Mouse (Mus musculus): ENCODE data around the gene Rnf115. TPM values are rescaled to one million over a fixed set of nuclear protein-coding genes. Genes with fewer than 3 reads are reported as not detected.
A peak's percentile ranks its signal among the peaks of the same experiment; 100 is the strongest.
"Not testable (repeated sequence)": the region's sequence is repeated elsewhere in the genome, so short reads cannot be mapped to it uniquely, and the experiment has no call there.

The Rnf115 gene
- total RNA-seq, 4 experiments from 2014 or later, result 21.5 to 32.5 (median 27.8) TPM

DNA sequence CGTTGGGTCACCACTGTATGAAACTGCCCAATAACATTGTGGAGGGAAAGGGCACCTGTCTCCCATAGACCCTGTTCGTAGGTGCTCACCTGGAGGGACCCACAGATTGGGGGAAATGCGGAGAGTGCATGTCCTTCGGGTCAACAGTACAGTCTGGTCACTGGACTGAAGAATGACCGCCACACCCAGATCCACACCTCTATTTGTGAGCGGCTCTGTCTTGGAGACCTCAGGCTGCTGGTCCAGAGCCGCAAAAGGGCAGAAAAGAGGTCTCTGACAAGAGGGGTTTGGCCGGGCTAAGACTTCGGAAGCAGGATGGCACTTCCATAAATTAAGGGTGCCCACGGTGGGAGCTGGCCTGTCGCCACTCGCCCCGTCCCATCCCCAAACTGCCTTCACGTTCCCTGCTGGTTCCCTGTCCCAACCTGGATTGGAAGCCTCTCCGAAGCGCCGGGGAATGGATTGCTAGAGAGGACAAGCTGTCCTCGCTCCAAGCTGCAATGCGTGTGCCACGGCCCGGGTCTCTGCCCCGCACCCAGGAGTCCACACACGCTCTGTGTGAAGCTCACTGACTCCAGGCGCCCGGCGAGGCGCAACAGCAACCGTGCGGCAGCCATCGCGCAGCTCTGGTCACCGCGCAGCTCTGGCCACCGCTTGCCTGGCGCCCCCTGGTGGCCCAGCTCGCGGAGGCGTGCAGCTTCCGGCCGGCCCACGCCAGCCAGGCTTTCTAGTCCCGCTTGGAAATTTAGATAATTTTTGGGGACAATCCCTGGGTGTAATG is 19.4 kb upstream of the Rnf115 start, which contains the start of gene Nudt17:
Gene Nudt17, minus strand, starts transcription at position 660 of the 781 bp plus-strand sequence.
- DNase-seq (ENCODE audit: low spot score), result peak; percentile 78

DNA sequence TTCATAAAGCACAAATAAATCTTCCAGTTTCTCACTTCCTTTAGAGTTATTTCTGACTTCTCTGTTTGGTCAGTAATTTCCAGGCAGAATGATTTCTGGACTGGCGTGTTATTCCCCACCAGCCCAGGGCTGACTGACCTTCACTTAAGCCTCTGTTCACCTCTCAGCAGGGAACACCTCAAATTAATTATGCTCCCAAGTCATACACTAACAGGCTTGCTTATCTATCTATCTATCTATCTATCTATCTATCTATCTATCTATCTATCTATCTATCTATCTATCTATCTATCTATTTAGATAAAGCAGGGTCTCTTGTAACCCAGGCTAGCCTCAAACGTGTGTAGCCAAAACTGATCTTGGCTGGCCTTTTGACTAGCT is 18.8 kb upstream of the Rnf115 start:
- no peak for DNase-seq (ENCODE audit: low spot score)

DNA sequence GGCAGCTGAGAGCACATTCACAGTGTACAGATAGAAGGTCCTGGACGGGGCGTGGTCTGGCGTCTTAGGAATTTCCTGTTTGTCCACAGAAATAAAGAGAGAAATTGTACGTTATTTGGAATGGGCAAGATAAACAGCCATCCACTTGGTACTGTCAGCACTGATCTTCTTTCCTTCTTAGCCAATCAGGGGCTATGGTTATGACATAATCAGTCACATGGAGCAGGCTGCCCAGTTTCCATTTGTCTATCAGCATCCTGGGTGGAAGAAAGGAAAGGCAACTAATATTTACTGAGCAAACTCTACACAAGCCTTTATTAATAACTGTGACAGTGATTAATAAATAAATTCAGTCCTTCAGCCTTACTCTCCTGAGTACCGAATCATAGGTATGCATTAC is 13.2 kb upstream of the Rnf115 start:
- DNase-seq (ENCODE audit: low spot score), result no peak

DNA sequence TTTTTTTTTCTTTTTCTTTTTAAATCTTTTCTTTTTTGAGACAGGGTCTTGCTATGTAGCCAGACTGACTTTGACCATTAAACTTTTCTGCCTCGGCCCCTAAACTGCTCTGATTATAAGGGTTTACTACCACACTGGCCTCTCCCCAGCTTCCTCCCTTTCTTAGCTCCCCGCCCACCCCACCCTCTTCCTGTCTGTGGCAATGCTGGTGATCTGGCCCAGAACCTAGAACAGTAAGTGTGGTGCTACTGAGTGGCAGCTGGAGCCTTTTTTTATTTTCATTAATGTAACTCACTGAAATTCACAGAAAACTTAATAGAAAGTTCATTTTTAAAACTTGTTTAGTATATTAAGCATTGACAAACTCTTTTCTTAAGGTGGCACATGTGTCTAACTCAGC is 11.6 kb upstream of the Rnf115 start:
- no peak for DNase-seq (ENCODE audit: low spot score)

DNA sequence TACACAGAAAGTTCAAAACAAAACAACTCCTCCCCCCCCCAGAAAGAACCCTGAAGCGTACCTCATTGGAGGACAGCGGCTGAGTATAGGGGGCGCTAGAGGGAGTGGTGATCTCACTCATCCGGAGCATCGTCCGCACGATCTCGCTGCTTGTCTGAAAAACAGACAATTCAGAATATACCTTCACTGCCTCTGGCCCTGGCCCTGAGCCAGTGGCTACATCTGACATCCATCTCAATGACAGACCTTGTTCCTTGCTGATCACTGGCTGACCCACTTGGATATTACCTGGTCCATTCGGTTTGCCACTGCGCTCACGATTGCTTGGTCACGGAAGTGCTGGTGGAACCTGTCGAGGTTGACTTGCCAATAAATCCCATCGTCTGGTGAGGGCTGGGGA is 8.3 kb upstream of the Rnf115 start:
- no peak for DNase-seq (ENCODE audit: low spot score)

DNA sequence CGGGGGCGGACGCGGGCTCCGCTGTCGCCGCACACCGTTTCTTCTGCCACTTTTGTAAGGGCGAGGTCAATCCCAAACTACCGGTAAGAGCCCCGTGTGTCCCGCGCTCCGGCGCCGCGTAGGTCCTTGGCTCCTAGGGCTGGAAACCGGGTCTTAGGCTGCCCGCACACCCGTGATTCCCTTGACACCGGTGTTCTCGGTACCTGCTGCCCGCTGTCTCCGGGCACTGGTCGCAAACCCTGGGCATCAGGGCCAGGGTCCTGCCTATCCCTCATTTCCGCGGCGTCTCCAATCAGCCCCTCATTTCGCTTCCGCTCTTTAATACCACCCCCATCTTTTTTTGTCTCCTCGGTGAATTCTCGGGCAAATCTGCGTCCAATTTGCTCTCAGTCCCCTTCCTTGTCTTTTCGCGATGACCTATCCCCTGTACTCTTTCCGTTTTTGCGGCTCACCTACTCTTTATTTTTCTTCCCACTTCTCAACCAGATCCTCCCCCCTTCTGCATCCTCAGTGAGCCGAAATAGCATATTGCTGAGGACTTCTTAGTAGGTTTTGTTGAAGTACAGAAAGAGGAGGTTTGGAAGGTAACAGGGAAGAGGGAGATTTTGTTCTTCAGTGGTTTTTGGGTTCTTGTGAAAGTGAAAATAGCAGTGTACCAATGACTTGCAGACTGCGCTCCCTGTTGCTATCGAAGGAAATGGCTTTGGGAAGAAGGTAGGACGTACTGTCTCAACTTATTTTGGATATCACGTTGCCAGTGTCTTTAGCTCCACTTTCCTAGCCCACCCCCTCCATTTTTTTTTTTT is 567 bp downstream of the Rnf115 start:
- DNase-seq (ENCODE audit: low spot score), result peak; percentile 38

DNA sequence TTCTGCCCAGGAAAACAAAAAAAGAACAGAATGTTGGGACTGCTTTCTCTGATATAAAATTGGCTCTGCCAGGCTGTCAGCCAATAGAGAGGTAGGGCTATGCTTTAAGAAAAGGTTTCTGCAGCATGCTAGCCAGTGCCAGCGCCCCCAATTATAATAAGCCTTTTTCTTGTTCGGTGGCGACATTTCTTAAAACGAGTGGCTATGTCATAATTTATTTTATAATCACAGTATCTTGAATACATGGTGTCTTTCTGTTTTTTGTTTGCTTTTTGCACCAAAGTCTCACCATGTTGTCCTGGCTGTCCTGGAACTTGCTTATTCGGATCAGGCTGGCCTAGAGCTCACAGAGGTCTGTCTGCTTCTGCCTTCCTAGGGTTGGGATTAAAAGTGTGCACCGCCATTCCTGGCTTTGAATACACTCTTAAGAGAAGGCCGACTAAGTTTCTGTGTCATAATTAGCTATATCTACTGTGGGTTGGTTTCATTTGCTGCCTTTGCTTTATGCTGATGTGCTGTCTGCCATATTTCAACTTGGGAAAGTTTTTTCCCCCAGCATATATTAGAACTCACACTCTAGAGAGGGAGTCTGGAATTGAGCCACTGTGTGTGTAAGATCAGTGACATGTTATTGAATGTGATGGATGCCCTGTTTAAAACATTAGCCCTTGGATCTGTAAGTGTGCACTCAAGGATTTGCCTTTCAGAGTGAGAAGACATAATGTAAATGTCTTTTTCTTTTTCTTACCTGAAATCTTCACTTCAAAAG is 1.4 kb downstream of the Rnf115 start:
- no peak for DNase-seq (ENCODE audit: low spot score)

DNA sequence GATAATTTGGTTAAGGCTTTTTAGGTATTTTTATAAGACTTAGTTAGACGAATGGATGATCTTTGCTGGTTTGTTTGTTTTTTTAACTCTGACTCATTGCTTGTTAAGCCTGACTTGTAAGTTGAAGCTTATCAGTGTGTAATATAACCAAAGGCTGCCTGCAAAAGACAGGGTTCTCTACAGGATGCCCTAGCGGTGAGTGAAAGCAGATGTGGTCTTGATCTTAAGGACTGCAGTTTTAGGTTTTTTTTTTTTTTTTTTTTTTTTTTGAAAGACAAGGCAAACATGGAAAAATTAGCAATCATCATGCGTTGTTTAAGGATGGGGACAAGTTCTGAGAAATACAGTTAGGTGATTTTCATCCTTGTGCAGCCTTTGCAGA is 1.9 kb downstream of the Rnf115 start:
- DNase-seq (ENCODE audit: low spot score), result no peak

DNA sequence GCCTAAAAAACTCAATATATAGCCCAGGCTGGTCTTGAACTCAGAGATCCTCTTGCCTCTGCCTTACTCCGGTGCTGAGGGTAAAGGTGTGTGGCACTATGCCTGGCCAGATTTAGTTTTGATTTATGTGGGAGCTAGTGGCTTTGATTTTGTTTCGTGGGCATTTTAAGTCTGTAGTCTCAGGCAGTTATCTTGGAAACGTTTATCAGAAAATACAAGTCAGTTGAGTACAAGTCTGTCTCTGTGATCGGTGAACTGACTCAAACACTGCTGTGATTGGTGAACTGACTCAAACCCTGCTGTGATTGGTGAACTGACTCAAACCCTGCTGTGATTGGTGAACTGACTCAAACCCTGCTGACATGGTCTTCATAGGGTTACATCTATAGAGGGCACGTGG is 3.3 kb downstream of the Rnf115 start:
- no peak for DNase-seq (ENCODE audit: low spot score)

DNA sequence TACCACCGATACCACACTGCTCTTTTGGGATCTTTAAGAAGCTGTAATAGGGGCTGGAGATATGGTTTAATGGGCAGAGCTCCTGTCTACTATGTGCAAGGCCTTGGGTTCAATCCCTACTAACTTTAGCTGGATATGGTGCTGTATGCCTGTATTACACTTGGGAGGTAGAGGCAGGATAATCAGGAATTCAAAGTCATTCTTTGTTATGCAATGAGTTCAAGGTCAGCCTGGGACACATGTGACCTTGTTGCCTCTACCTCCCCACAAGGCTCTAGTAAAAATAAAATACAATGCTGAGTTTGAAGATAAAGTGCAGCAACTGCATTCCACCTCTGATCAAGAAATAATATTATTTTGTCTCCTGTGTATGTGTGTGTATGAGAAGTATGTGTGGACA is 6.5 kb downstream of the Rnf115 start:
- no peak for DNase-seq (ENCODE audit: low spot score)

DNA sequence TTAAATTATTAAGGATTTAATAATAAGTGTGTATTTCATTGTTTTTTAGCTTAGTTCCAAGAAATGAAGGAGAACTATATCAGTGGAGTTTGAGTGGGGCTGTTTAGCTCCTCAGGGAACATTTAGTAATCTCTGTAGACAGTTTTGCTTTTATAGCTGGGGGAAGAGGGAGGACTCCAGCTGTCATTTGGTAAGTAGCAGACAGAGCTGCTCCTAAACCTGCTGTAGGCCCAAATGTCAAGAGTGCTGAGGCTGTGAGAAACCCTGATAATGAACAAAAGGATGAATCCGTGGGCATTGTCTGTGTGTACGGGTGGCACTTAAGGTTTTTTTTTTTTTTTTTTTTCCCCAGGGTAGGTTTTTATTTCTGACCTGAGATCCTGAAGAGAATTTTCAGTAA is 7.7 kb downstream of the Rnf115 start:
- no peak for DNase-seq (ENCODE audit: low spot score)

DNA sequence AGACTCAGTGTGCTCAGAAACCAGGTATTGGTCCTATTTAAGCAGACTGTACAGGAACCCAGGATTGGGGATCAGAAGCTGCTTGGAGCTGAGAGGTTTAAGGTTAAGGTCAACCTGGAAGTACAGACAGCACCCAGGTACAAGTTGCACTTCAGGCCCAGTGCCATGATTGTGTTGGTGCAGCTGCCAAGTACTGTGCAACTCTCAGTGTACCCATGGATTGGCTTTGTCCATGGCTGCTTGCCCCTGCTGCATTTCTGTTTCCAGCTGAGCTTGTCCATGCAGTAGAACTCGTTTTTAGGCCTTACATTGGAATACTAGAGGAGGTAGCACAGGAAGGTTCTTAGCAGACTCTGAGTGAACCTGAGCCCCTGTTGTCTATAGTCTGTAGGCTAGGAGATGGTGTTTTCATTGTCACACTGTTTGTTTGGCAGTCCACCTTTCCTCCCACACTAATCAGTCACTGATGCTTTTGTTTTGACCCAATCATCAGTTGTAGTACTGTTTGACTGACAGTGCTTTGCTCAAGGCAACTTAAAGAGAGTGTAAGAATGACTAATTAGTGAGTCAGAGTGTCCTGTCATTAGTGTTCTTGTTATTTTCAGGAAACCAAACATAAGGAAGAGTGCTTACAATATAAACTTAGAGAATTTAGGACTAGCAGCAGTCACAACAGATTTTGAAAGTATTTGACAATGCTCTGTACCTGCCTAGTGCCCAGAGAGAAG is 9.7 kb downstream of the Rnf115 start:
- no peak for DNase-seq (ENCODE audit: low spot score)

DNA sequence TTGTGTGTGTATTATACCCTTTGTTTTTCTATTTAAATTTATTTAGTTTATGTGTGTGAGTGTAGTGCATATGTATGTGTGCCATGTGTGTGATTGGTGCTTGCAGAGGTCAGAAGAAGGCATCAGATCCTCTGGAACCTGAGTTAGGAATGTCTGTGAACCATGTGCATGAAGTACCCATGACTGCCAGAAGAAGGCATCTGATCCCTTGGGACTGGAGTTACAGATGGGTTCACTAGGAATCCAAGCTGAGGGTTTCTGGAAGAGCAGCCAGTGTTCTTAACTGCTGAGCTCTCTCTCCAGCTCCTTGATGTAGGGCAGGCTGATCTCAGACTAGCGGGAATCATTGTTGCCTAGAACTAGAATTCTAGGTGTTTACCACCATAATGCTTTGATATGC is 10.5 kb downstream of the Rnf115 start:
- DNase-seq (ENCODE audit: low spot score), result no peak

DNA sequence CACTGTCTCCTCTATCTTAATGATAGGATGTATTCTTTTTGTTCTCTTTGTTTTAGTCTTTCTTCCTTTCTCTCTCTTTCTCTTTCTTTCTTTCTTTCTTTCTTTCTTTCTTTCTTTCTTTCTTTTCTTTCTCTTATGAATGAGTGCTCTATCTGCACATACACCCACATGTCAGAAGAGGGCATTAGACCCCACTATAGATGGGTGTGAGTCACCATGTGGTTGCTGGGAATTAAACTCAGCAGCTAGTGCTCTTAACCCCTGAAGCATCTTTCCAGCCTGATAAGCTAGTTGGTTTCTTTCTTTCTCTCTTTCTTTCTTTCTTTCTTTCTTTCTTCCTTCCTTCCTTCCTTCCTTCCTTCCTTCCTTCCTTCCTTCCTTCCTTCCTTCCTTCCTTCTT is 12.8 kb downstream of the Rnf115 start:
- DNase-seq (ENCODE audit: low spot score), result not testable (repeated sequence)

DNA sequence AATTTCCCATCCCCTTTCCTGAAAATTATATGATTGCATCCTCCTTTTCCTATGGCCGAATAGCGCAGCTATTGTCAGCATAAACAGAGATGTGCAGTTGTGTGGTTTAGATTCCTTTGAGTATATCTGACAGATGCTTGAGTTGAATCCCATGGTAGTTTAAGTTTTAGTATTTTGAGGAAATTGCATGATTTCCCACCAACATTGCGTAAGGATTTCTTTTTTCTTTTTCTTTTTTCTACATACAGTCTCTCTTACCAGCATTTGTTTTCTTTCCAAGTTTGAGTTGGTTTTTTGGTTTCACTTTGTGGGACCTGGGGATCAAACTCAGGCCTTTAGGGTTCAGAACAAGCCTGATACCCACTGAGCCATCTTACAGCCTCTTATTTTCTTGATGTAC is 16.9 kb downstream of the Rnf115 start:
- DNase-seq (ENCODE audit: low spot score), result no peak

DNA sequence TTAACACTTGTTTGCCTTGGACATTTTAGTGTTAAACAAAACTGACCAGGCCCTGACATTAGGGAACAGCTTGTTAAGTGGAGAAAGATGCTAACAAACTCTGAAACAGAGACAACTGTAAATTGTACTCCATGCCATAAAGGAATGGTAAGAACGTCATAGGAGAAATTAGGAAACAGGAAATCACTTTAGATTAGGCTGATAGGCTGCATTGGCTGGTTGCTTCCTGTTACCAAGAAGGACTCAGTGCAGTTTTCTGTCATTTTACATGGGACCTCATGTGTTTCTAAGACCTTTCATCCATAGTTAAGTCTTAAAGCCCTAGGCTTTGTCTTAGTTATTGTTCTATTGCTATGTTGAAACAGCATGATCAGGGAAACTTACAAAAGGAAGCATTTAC is 19.4 kb downstream of the Rnf115 start:
- no peak for DNase-seq (ENCODE audit: low spot score)

DNA sequence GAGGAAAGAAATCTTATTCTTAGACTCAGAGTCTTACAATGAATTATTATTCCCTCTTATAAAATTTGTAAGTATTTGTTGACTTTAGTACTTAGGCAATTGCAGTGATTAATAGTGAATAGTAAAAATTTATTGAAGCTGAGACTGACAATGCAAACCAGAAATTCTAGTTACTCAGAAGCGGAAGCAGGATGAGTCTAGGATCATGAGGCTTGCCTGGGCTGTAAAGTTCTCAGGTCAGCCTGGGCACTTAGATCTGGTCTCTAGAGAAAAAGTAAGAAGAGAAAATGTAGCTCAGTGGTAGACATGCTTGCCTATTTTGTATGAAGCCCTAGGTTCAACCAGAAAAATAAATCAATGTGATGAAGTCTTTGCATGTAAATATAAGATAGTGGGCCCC is 28.5 kb downstream of the Rnf115 start:
- no peak for DNase-seq (ENCODE audit: low spot score)

DNA sequence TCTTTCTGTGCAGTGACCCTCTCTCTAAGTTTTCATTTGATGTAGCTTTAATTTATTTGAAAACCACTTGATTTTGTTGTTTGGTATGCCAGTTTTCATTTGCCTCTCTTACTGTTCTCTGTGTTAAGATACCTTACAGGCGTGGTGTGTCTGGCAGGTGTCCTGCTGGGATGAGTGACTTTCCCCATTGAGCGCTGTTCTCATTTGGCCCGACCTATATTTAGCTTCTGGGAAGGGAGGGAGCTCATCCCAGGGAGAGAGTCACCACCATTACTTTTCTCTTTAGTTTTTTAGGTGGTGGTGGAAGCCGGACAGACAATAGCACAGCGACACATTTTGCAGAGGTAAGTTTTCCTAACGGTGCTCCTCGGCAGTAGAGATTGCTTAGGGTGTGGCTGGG is 30.2 kb downstream of the Rnf115 start:
- DNase-seq (ENCODE audit: low spot score), result peak; percentile 54

DNA sequence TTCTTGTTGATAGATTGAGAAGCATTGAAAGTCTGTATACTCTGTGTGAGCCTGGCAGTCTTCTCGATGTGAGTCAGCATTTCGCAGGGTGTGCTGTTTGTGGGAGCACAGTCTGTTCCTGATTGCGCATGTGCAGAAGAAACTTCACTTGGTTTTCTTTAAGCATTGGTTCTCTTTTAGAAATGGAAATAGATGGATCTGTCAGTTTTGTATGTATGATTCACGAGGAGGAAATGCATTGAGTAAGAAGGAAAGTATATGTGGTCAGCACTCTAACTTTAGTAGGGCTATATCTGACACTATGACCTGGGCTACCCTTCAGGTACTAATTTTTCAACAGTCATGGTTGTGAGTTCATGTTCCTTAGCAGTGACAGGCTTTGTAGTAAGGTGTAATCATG is 32.2 kb downstream of the Rnf115 start:
- DNase-seq (ENCODE audit: low spot score), result peak; percentile 26

DNA sequence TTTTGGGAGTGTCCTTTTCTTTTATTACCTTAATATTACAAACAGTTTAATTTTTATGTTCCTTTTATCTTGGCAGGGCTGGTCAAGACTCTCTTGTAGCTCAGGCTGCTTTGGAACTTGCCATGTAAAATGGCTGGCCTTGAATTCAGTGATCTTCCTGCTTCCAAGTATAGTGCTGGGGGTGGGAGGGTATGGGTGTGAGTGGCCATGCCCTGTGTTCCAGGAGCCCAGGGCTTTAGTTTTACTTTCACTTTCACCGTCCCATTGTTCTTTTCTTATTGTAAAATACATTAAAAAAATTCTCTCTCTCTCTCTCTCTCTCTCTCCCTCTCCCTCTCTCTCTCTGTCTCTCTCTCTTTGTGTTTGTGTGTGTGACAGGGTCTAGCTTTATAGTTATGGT is 37.1 kb downstream of the Rnf115 start:
- DNase-seq (ENCODE audit: low spot score), result peak; percentile 24

DNA sequence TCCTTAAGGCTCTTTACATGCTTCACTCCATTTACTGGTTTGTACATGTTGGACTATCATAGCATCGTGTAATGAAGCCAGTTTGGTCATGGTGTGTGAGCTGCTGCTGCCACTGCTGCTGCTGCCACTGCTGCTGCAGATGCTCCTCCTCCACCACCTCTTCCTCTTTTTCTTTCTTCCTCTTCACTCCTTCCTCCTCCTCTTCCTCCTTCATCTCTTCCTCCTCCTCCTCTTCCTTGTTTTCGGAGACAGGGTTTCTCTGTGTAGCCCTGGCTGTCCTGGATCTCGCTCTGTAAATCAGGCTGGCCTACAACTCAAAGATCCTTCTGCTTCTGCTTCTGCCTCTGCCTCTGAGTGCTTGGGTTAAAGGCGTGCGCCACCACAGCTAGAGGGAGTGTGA is 42.5 kb downstream of the Rnf115 start:
- no peak for DNase-seq (ENCODE audit: low spot score)

DNA sequence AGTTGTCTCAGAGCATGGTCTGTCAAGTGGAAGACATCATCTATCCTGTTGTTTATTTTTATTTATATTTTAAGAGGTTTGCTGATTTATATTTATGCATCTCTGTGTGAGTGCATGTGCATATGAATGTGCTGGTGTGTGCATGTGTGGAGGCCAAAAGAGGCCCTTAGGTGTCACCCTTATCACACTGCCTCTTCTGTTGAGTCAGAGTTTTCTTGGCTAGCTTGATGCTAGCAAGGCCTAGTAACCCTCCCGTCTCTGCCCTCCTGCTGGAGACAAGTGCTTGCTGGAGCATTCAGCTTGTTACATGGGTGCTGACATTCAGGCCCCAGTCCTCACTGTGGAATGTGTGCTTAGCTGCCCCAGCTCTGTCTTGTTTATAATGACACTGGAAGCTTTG is 45.5 kb downstream of the Rnf115 start:
- no peak for DNase-seq (ENCODE audit: low spot score)

All from heart, adult 8-10 months (tissue).